Mouse (Mus musculus) embryonic facial prominence, embryonic 12.5 days (tissue): ENCODE measurements around the gene Tjp3. TPM values are rescaled to one million over a fixed set of nuclear protein-coding genes. Genes with fewer than 3 reads are reported as not detected.
A peak's percentile ranks its signal among the peaks of the same experiment; 100 is the strongest.

Experiments
- ATAC-seq: fragments of 200-750 bp; cut with Nextera tagmentation; 2 replicates; pipeline ENCODE4 v1.8.0; 2017; ENCODE audit not compliant: insufficient number of reproducible peaks, insufficient read depth, low FRiP score, low TSS enrichment
- H3K27ac ChIP-seq: fragments of 300-500 bp; sonication (generic); 2 replicates; pipeline ENCODE4 v1.5.1; 2016; ENCODE audit warnings: mild to moderate bottlenecking
- H3K27me3 ChIP-seq: fragments of 300-500 bp; sonication (generic); 2 replicates; pipeline ENCODE4 v1.6.1; 2016; ENCODE audit warnings: mild to moderate bottlenecking, moderate library complexity
- H3K36me3 ChIP-seq: fragments of 300-500 bp; sonication (generic); 2 replicates; pipeline ENCODE4 v1.6.1; 2016; ENCODE audit warnings: mild to moderate bottlenecking
- H3K4me1 ChIP-seq: fragments of 300-500 bp; sonication (generic); 2 replicates; pipeline ENCODE4 v1.6.1; 2016
- H3K4me2 ChIP-seq: fragments of 300-500 bp; sonication (generic); replicated peaks from 2 replicates; pipeline ENCODE4 v1.6.1; 2016; ENCODE audit warnings: mild to moderate bottlenecking, moderate library complexity
- H3K4me3 ChIP-seq: fragments of 300-500 bp; sonication (generic); 2 replicates; pipeline ENCODE4 v1.5.1; 2016; ENCODE audit warnings: mild to moderate bottlenecking
- H3K9ac ChIP-seq: fragments of 300-500 bp; sonication (generic); 2 replicates; pipeline ENCODE4 v1.6.1; 2016; ENCODE audit warnings: mild to moderate bottlenecking, moderate library complexity
- H3K9me3 ChIP-seq: fragments of 300-500 bp; sonication (generic); 2 replicates; pipeline ENCODE4 v1.6.1; 2016; ENCODE audit warnings: mild to moderate bottlenecking, moderate library complexity
- WGBS: fragments of 180-500 bp; shearing (Covaris S2); methylation state at CpG from one replicate; pipeline ENCODE4 v1.1.7; 2016; 5-methylcytosine and 5-hydroxymethylcytosine counted together
- polyA plus RNA-seq: library from polyadenylated mRNA; unstranded; fragments of >200 nt; fragmentation: Nextera tagmentation; extraction: Ambion mirVana; gene quantifications from 2 replicates; pipeline ENCODE4 v1.2.1, GENCODE M21; 2016

The Tjp3 gene
- polyA plus RNA-seq, 1 experiment from 2014 or later = 6.4 TPM

DNA sequence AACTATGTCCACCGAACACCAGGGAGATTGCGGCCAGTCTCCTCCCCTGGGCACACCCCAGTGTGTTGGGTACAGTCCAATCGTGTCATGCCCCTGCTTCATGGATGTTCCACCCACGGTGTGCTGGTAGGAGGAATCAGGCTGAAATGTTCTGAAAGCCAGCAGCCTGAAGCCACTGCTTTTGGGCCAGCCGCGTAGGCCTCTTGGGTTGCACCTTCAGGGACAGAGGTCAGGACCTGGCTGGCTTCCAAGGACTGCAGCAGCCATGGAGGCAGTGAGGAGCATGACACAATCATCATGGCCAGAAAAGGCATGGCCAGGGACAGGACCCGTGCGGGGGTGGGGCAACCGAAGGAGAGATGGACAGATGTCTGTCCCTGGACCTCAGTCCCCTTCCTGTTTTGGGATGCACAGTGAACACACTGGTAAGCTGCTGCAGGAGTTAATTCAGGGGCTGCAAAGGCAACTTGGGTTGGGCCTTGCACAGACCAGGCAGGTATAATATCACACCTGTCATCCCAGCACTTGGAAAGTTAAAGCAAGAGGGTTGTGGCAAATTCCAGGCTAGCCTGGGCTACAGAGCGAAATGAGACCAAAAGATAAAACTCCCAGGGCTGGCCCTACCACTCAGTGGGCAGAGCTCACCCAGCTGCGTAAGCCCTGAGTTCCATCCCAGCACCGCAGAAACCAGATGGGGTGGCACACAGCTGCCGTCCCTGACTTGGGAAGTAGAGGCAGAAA lies 27.4 kb upstream of the Tjp3 start:
- H3K9ac ChIP-seq = peak overlapping the region; percentile 54
- WGBS = 93% methylated on average over 13 of the region's 13 CpGs
- peaks cover 35% of the 10 kb centered on the region for H3K4me1 ChIP-seq

DNA sequence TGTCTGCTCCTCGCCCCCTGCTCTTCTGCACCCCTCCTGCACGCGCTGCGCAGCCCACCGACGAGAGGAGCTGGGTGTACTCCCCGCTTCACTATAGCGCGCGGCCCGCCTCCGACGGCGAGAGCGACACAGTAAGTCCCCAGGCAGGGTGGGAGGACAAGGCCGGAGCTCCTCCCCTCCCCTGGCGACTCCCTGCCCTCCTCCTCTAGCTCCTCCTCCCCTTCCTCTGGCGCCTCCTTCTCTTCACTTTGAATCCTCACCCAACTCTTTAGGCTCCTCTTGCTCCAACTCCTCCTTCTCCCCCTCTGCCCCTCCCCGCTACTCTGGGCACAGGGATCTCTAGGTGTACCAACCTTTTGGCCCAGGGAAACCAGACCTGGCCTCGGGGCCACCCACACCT lies 25.9 kb upstream of the Tjp3 start:
- Histone ChIP-seq H3K4me1 (peaks cover 32% of the 10 kb centered on the region), H3K9ac (peak overlapping the region; percentile 20), H3K27me3 (no peaks in the 10 kb centered on the region), H3K4me3 (peak overlapping the region; percentile 16; the same call in 1 of the 2 replicates), H3K27ac (no peak overlapping the region), H3K9me3 (no peaks in the 10 kb centered on the region), H3K4me2 (peak overlapping the region; percentile 43), H3K36me3 (peaks cover 58% of the 10 kb centered on the region)
- no peak for ATAC-seq
- WGBS = 16% methylated on average over 20 of the region's 20 CpGs

More for the DNA sequence above, 27.4 kb upstream of the Tjp3 start:
- ATAC-seq = no peak
- peak overlapping the region; percentile 85; the same call in 1 of the 2 replicates for H3K27ac ChIP-seq
- H3K4me3 ChIP-seq = 0 out of 2 replicates have a peak overlapping the region, but pooled peaks have one; percentile 84
- peaks cover 58% of the 10 kb centered on the region for H3K36me3 ChIP-seq
- H3K9me3 ChIP-seq = no peaks in the 10 kb centered on the region
- peak overlapping the region; percentile 61 for H3K4me2 ChIP-seq
- no peaks in the 10 kb centered on the region for H3K27me3 ChIP-seq

DNA sequence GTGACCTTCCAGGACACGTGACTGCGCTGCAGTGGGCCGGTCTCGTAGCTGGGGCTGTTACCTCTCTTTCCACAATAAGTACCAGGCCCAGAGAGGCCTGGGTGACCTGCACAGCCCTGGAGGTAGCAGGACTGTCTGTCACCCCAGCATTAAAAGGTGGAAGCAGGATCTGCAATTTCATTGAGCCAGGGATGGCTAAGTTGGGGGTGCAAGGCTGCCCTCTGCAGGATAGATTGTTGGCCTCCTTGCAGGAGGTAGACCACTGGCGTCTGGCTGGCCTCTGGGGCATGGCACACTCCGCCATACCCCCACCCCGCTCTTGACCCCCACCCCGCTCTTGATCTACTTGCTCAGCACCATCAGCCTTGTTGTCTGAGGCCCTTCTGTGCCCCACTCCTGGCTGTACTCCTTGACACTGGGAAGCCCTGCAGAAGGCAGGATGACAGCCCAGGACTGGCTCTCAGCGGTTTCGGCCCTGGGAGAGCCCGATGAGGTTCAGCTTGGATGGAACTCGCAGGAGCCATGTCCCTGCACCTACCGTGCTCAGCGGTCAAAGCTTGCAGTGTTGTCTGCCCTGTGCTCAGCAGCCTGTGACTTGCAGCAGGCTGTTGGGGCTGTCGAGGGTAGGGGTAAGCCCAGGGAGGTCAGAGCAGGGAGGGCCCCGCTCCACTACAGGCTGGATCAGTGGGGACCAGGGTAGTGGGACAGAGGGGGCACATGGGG lies 25.1 kb upstream of the Tjp3 start:
- no peaks in the 10 kb centered on the region for H3K27me3 ChIP-seq
- 45% methylated on average over 16 of the region's 16 CpGs for WGBS
- no peak overlapping the region for H3K27ac ChIP-seq
- H3K9me3 ChIP-seq = no peaks in the 10 kb centered on the region
- H3K4me1 ChIP-seq = peaks cover 26% of the 10 kb centered on the region
- 0 out of 2 replicates have a peak overlapping the region, but pooled peaks have one; percentile 16 for H3K4me3 ChIP-seq
- H3K9ac ChIP-seq = peak overlapping the region; percentile 20
- H3K36me3 ChIP-seq = peaks cover 64% of the 10 kb centered on the region
- peak overlapping the region; percentile 43 for H3K4me2 ChIP-seq
- ATAC-seq = no peak

DNA sequence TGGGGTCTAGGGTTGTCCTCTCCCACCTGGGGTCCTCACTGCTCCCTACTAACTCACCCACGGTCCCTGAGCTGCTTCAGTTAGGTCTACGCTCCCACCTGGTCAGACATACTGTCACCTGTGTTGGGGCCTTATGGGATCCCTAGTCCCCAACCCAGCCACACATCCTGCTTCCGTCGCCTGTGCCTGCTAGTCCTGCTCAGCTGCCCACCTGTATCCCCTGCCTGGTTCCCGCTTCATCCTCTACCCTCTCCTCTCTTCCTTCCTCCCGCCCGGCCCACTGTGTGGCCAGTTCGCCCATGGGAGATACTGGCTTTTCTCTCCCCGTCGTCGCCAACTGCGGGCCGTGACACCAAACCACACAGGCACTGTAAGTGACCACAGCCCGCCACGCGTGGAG lies 24.2 kb upstream of the Tjp3 start:
- Histone ChIP-seq H3K4me3 (no peak overlapping the region), H3K9me3 (no peaks in the 10 kb centered on the region), H3K4me1 (peaks cover 26% of the 10 kb centered on the region), H3K27me3 (no peaks in the 10 kb centered on the region), H3K36me3 (peaks cover 73% of the 10 kb centered on the region), H3K4me2 (no peak overlapping the region), H3K9ac (no peak overlapping the region), H3K27ac (no peak overlapping the region)
- no peak for ATAC-seq
- 93% methylated on average over 16 of the region's 16 CpGs for WGBS

DNA sequence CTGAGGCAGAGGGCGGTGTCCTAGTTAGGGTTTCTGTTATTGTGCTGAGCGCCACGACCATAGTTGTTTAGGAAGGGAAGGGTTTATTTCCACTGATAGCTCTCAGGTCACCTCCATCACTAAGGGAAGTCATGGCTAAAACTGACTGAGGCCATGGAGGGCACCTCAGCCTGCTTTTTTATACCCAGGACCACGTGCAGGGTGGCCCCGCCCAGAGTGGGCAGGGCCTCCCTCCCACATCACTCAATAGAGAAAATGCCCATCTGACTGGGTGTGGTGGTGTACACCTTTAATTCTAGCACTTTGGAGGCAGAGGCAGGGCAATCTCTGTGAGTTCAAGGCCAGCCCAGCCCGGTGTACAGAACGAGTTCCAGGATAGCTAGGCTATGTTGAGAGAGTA lies 22.8 kb upstream of the Tjp3 start:
- H3K9me3 ChIP-seq = no peaks in the 10 kb centered on the region
- no peaks in the 10 kb centered on the region for H3K27me3 ChIP-seq
- no peak overlapping the region for H3K4me2 ChIP-seq
- no peak overlapping the region for H3K27ac ChIP-seq
- H3K4me1 ChIP-seq = peaks cover 21% of the 10 kb centered on the region
- H3K4me3 ChIP-seq = no peak overlapping the region
- H3K36me3 ChIP-seq = peaks cover 87% of the 10 kb centered on the region
- WGBS = 78% methylated on average over 7 of the region's 7 CpGs
- no peak overlapping the region for H3K9ac ChIP-seq
- no peak for ATAC-seq

DNA sequence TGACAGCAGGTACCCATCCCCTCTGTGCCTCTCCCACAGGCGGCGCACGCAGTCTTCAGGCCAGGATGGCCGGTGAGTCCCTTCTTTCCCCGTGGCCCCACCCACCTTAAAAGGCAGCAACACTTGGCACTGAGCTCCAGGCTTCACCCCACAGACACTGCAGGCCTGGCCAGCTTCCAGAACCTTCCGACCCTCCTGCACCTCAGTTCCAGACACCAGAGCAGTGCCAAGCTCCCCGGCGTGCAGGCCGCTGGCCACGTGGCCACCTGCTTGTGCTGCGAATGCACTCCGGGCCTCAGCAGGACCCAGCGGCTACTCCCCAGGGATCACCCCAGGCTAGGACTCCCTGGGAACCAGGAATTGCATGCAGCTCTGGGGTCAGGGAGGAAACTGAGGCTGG lies 22.2 kb upstream of the Tjp3 start:
- peaks cover 89% of the 10 kb centered on the region for H3K36me3 ChIP-seq
- no peaks in the 10 kb centered on the region for H3K27me3 ChIP-seq
- WGBS = 95% methylated on average over 13 of the region's 13 CpGs
- H3K4me2 ChIP-seq = no peak overlapping the region
- no peak overlapping the region for H3K9ac ChIP-seq
- H3K4me3 ChIP-seq = no peak overlapping the region
- peaks cover 15% of the 10 kb centered on the region for H3K4me1 ChIP-seq
- no peak for ATAC-seq
- H3K27ac ChIP-seq = no peak overlapping the region
- H3K9me3 ChIP-seq = no peaks in the 10 kb centered on the region

DNA sequence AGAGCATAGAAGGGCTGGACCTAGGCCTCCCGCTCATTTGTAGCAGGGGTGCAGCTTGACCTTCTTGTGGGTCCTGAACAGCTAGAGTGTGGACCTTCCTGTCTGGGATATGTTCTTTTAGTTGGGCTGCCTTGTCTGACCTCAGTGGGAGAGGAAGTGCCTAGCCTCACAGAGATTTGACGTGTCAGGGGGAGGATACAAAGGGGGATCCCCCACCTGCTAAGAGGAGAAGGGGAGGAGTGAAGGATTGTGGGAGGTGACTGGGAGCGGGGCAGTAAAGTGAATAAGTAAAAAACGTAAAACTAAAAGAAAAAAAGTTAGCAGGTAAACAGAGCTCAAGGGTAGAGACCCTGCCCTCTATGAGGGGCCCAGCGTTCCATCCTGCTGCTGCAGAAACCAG lies 18.2 kb upstream of the Tjp3 start:
- Histone ChIP-seq H3K9ac (no peak overlapping the region), H3K4me2 (no peak overlapping the region), H3K4me1 (0 out of 2 replicates have a peak, but pooled peaks cover 1% of the 10 kb centered on the region), H3K9me3 (no peaks in the 10 kb centered on the region), H3K27ac (no peak overlapping the region), H3K27me3 (no peaks in the 10 kb centered on the region), H3K4me3 (no peak overlapping the region), H3K36me3 (peaks cover 93% of the 10 kb centered on the region)
- no peak for ATAC-seq
- WGBS = 90% methylated on average over 5 of the region's 5 CpGs

DNA sequence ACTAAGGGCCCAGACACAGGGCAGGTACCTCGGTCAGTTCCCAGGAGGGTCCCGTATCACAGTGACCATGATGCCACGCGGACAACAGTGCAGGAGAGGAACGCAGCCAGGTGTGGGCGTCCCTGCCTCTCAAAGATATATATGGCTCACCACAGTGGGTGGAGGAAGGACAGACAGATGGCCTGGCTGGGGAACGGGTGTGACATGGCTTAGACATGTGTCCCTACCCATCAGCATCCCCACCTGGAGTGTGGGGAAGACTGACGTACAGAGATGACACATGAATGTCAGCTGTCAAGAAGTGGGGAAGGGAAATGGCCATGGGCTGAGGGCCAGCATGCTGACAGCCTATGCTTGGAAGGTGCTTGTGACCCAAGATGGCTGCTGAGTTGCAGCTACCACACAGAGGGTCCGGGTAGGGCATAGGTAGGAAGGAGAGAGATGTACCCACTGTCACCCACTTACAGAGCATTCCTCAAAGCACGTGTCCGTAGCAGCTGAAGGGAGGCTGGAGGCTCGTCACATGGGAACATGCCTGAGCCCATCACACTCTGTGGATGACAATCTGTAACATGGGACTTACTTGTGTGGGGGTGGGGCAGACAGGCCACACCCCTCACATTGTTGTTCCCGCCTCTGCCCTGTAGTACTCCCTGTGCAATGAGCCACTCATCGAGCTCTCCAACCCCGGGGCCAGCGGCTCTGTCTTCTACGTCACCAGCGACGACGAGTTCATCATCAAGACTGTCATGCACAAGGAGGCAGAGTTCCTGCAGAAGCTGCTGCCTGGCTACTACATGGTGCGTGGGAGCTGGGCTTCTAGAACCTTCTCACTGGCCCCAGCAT lies 15.7 kb upstream of the Tjp3 start:
- Histone ChIP-seq H3K4me3 (no peak overlapping the region), H3K27ac (no peak overlapping the region), H3K9ac (no peak overlapping the region), H3K4me1 (0 out of 2 replicates have a peak, but pooled peaks cover 11% of the 10 kb centered on the region), H3K27me3 (no peaks in the 10 kb centered on the region), H3K36me3 (peaks cover 68% of the 10 kb centered on the region), H3K9me3 (no peaks in the 10 kb centered on the region), H3K4me2 (no peak overlapping the region)
- 94% methylated on average over 21 of the region's 21 CpGs for WGBS
- ATAC-seq = no peak

DNA sequence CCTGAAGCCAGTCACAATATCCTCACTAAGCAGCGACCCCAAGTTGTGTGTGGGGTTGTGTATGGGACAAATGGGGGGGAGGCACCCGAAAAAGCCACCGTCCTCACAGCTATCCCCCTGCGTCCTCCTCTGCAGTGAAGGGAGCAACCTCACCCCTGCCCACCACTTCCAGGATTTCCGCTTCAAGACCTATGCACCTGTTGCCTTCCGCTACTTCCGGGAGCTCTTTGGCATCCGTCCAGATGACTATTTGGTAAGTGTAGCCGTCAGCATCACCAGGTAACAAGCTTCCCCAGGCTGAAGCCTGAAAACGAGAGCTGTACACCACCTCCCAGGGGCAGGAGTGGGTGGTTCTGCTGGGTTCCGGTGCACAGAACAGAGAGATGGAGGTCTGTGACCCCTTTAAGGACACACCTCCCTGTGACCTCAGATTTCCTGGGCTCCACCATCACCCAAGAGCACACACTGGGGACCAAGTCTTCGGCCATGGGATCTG lies 14.8 kb upstream of the Tjp3 start:
- Histone ChIP-seq H3K9me3 (no peaks in the 10 kb centered on the region), H3K4me3 (no peak overlapping the region), H3K9ac (no peak overlapping the region), H3K36me3 (peaks cover 66% of the 10 kb centered on the region), H3K4me2 (no peak overlapping the region), H3K27me3 (no peaks in the 10 kb centered on the region), H3K27ac (no peak overlapping the region), H3K4me1 (0 out of 2 replicates have a peak, but pooled peaks cover 11% of the 10 kb centered on the region)
- ATAC-seq = no peak
- WGBS = 94% methylated on average over 12 of the region's 12 CpGs

DNA sequence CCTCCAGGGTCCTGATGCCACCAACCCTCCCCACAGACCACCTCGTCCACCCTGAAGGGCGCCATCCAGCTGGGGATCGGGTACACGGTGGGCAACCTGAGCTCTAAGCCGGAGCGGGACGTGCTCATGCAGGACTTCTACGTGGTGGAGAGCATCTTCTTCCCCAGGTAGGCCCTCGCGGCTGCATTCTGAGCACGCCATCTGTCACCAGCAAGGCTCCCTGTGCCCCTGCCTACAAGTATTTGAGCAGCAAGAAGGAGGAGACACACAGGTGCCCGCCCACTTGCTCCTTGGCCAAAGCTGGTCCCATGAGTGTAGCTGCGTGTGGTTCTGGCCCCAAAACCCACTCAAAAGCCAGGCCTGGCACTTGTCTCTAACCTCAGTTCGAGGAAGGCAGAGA lies 14.3 kb upstream of the Tjp3 start:
- Histone ChIP-seq H3K27me3 (no peaks in the 10 kb centered on the region), H3K4me3 (no peak overlapping the region), H3K9me3 (no peaks in the 10 kb centered on the region), H3K4me1 (0 out of 2 replicates have a peak, but pooled peaks cover 11% of the 10 kb centered on the region), H3K4me2 (no peak overlapping the region), H3K27ac (no peak overlapping the region), H3K36me3 (peaks cover 60% of the 10 kb centered on the region), H3K9ac (no peak overlapping the region)
- 92% methylated on average over 14 of the region's 14 CpGs for WGBS
- ATAC-seq = no peak

DNA sequence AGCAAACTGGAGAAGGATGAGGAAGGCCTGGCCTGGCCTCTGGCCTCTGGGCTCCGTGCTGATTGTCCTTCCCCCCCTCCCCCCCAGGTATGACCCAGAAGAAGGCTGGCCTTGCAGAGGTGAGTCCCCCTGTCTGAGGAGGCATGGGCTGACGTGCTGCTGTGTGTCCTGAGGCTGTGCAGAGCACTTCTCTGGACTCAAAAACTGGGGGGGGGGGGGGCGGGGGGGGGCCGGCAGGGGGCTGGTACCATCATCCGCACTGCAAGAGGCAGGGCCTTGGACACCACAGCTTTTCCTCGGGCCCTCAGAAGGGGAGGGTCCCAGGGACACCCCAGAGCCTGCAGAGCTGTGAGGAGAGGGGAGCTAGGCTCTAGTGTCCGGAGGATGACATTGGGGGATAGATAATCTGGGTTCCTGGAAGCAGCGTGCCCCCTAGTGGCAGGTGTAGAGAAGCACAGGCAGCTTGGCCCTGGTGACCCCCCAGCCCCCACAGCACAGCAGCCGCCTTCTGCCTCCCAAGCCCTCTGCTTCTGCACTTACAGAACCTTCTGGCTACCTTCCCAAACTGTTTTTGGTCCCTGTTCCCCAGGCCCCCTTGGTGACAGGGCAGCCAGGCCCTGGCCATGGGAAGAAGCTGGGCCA lies 13.3 kb upstream of the Tjp3 start:
- 34% methylated on average over 7 of the region's 9 CpGs for WGBS
- H3K27me3 ChIP-seq = no peaks in the 10 kb centered on the region

More for the DNA sequence above, 13.3 kb upstream of the Tjp3 start:
- peaks cover 51% of the 10 kb centered on the region for H3K36me3 ChIP-seq
- H3K9me3 ChIP-seq = no peaks in the 10 kb centered on the region
- no peak overlapping the region for H3K27ac ChIP-seq
- no peak overlapping the region for H3K4me2 ChIP-seq
- no peak for ATAC-seq
- H3K4me1 ChIP-seq = 0 out of 2 replicates have a peak, but pooled peaks cover 11% of the 10 kb centered on the region
- H3K4me3 ChIP-seq = no peak overlapping the region
- H3K9ac ChIP-seq = no peak overlapping the region
